Mouse (Mus musculus): Measurements from ENCODE around the gene Usp6nl.

Usp6nl gene

DNA sequence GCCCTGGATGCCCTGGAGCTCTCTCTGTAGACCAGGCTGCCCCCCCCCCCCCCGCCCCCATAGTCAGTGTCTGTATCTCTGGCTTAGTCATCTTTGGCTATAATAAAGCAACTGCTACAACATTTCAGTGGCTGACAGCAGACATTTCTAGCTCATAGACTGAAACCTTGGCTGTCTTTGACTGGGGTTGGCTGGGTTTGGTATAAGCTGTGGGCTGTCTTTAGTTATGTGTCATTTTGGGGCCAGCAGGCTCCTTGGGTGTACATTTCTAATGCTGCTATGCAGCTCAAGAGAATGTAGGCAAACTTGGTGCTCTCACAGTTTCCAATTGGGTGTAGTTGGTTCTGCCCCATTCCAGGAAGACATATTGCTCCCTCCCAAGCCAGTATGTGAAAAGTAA lies 11.1 kb downstream of the Usp6nl start:
- no peak for DNase-seq

GRCm38 (mm10) chr2:6334011-6334410 lies 11.5 kb downstream of the Usp6nl start:
- no peak for DNase-seq

DNA sequence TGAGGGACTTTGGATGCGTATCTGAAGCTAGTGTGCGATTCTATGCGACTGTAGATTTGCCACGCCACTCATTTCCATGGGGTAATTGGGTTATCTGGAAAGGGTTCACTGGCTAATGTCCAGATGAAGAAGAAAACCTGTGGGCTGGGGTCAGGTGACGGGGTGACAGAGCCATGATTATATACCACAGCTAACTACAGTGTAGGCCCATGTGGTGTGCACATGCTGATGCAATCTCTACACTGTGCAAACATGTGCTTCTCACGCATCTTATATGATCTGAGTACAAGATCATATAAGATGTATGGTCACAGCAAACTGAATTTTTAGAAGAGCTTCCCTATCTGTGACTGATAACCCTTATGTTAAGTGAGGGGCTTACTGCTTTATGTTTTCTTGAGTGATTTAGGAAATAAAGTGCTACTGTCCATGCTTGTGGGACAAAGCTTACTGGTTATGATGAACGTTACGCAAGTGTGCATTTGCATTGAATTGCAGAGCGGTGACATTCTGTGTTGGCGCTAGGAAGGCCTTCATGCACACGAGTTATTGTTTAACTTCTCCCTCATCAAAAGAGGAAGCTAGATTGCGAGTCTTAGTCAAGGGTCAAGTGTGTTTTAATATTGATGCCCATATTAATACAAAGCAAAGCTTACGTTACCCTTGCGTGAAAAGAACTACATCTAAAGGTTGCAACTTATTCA lies 12.7 kb downstream of the Usp6nl start:
- DNase-seq, result no peak

GRCm38 (mm10) chr2:6336013-6336412 lies 13.5 kb downstream of the Usp6nl start:
- DNase-seq, result no peak

DNA sequence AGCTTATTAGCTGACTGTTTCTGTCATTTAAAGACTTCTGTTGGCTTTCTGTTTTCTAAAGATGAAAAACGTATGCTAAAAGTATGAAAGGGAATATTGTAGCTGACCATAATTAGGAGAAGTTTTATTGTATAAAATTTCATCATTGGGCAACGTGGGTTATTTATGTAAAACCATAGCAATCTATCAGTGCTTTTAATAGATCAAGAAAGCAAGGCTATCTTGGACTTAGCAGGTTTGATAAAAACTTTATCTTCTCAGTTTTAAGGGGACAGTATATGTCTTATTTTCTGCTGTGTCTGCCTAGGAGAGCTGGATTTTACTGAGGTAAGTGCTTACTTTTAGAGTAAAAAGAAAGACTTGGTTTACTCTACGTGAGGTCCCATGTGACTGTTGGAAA lies 14.2 kb downstream of the Usp6nl start:
- no peak for DNase-seq

DNA sequence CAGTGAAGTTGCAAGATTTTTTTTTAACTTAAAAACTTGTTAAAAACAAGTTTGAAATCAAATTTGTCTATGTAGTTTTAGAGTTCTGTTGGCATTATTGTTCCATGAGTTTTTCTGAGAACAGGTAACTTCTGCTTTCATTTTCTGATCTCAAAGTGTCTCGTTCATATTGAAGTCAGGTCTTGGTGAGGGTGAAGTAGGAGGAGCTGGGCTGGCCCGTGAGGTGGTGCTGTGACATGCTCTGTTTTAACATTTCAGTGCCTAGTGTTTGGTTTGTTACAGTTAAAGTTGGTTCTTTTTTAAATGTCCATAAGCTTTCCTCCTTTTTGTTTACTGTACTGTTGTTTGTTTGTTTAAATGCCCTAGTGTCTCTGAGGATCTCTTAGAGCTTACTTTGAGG lies 15.0 kb downstream of the Usp6nl start:
- no peak for DNase-seq

DNA sequence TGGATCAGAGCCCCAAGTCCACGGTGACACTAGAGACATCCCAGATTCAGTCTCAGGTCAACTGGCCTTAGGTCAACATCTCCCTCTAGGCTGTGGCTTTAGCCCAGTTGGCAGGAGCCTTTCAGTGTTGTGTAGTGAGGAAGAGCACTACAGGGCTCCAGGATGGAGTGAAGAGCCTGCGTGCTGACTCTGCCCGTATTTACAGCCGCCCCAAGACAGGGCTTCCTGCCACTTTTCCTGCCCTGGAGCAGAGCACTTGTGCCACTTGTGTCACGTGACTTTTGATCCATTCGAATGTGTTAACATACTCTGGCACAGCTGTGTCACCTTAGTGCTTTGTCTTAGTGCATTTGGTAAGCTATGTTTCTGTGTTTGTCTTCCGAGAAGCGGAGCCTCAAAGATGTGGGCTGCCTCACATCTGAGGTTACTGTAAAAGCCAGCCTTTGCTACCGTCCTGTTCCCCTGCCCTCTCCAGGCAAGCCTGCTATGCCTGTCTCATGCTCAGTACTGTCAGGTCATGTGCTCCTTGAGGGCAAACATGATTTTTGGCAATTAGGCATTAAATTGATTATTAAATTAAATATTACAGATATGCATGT lies 15.7 kb downstream of the Usp6nl start:
- no peak for DNase-seq

DNA sequence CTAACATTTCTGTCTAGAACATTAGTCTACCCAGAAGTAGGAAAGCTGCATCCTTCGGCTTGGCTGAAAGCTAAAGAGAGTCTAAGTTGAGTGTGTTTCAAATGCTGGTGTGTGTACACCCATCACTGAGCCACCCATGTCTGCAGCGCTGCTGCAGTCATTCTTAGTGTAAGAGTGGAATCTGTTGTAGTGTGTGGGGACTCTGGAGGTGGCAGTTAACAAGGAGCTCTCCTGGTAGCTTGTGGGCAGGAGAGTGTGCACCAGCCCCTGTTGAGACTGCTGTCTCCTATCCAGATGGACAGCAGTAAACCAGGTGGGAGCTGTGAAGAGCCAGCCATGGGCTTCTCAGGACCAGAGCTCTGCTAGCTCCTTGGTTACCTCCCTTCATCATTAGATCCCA lies 18.0 kb downstream of the Usp6nl start:
- DNase-seq, result peak in 1 of 2 experiments; percentile 41

DNA sequence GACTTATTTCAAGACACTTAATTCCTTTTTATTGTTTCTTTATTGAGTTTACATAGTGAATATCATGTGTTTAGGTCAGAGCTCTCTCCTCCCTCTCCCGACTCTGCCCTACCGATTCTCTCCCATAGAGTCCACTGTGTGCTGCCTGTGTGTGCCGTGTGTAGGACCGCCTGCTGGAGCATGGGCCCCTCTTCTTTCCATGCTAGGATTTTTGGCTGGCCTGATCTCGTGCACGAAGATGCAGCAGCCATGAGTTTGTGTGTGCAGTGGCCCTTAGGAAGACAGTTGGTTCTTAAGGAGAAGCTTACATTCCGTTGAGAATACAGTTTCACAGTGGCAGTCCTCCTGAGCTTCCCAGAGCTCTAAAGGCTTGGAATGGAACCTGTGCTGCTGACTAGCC lies 19.0 kb downstream of the Usp6nl start:
- no peak for DNase-seq

GRCm38 (mm10) chr2:6349256-6350092 lies 27.0 kb downstream of the Usp6nl start:
- peak; percentile 65 to 78 for DNase-seq

GRCm38 (mm10) chr2:6350164-6350563 lies 27.7 kb downstream of the Usp6nl start:
- no peak for DNase-seq

- no peak for DNase-seq
Measured at GRCm38 (mm10) chr2:6350931-6351695, 28.6 kb downstream of the Usp6nl start.

GRCm38 (mm10) chr2:6352541-6352971 lies 30.1 kb downstream of the Usp6nl start:
- DNase-seq, result no peak

DNA sequence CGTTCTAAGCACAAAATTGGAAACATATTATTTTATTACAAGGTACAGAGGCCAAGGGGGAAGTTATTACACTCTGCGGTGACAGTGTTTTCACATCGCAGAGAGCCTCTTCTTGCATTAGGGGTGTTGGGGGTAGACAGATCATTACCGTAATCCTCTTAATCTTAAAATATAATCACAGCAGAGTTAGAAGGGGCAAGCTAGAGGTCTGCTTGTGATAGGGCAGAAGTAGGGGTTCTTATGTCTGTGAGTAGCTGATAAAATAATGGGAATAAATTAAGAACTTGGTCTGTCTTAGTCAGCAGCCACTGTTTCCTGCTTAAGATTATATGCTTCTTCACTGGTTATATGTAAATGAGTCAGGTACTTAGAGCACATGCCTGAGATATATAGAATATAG lies 30.6 kb downstream of the Usp6nl start:
- no peak for DNase-seq

GRCm38 (mm10) chr2:6357306-6357705 lies 34.8 kb downstream of the Usp6nl start:
- DNase-seq, result no peak

GRCm38 (mm10) chr2:6359645-6360044 lies 37.2 kb downstream of the Usp6nl start:
- no peak for DNase-seq

DNA sequence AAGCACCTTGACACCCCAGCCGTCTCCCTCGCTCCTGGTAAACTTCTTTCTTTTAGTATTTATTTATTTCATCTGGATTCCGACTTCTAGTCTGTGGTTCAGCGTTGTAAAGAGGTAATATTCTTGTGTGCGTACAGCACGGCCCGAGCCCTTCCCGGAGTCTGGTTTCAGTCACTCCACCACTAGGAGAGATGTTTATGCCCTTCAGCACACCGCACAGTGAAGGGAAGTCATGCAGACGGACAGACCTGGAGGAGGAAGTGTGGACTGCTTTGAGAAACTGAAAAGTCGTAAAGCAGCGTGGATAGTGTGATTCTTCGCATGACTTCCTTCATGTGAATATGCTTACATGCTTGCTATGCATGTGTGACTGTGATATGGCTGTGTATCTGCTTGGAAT lies 40.7 kb downstream of the Usp6nl start:
- DNase-seq, result no peak

DNA sequence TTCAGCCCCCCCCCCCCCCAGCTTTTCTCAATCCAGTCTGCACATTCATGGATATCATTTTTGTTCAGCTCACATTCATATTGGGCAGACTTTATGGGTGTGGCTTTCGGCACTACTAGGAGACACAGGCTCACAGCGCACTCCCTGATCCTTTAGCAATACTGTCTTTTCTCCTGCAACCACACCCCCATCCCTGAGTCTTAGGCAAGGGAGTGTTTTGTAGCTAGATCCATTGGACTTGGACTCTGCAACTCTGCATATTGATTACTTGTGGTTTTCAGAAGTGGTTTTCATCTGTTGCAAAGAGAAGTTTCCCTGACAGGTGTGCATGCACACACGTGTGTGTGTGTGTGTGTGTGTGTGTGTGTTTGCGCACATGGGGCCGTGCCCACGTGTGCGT lies 41.5 kb downstream of the Usp6nl start:
- DNase-seq, result no peak

DNA sequence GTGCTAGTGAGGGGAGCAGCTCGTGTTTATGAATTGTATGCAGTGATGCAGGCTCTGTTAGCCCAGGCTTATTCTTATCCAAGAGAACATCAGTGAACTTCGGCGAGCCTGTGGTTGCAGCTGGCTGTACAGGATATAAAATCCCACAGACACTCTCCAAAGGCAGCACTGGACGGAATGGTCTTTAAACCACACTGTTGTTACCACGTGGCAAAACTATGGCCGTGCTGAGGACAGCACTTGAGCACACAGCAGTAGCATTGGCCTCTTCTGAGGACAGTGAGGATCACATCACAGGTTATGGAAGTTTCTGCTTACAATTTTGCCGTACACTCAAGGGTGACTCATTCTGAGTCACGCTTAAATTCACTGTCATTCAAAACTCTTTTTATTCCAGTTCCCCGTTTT lies 44.1 kb downstream of the Usp6nl start:
- no peak for DNase-seq

DNA sequence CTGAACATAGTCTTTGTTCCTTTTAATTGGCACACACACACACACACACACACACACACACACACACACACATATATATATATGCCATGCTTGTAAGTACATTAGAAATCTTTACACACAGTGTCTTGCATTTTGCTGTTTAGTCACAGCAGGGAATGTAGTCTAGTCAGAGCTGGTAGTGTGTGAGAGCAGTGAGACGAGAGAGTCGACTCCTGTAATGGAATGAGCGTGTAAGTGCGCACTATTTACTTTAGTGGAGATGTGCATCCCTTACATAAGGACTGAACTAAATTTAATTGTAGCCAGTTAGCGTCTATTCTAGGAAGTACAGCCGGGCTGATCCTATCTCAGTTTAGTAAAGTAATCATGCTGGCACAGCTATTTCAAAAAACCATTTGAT lies 44.5 kb downstream of the Usp6nl start:
- no peak for DNase-seq

GRCm38 (mm10) chr2:6367497-6367896 lies 45.0 kb downstream of the Usp6nl start:
- DNase-seq, result no peak

DNA sequence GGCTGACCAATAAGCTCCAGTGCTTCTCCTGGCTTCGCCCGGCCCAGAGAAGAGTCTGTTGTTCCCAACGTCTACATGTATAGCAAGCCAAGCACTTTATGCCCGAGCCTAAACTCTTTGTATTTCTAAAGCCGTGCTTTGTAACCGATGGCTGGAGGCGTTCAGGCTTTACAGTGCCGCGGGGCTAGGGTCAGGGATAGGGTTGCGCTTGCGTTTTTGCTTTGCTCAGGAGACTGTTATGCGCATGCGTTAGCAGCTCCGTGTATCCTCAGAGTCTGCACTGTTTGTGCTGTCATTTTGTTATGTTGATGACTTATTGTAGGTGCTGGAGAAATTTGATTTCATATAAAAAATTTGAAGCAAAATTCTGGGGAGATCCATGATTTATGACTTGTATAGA lies 51.7 kb downstream of the Usp6nl start:
- DNase-seq, result no peak

DNA sequence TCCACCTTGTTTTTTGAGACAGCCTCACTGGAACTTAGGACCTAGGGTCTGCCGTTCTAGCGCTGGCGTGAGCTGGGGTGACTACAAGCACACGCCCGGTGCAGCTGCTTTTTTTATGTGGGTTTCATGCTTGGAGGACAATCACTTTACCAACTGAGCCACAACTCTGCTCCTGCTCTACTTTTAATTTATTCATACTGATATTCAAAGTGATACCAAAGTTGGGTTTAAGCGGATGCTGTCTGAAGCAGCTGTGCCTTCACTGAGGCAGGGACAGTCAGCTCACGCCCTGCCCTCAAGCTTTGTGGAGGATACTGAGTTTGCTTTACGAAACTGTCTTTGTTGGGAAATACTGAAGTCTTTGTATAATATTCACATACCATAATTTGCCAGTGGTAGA lies 53.6 kb downstream of the Usp6nl start:
- no peak for DNase-seq

Data from cerebellum, postnatal 25 days (tissue).